In the genomic region with DNA sequence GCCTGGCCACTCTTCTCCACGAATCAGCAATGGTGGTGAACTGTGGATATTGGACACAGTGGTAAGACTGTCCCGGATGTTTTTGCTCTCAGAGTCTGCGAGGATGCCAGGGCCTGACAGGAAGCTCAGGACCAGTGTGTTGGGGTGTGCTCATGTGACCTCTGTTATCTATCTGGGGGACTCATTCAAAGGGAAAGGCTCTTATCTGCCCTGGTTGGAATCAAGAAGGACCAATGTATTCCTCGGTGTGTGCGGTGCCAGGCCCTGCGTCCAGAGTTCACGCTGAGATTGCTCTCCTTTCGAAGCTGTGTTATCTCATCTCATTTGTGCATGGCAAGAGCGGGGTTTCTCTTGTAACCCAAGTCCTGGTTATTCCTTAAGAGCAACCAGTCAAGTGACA, we compare ENCODE assay signal across 13 mouse cellular contexts. TPM values are rescaled to one million over a fixed set of nuclear protein-coding genes. Genes with fewer than 3 reads are reported as not detected.
"Had no signal": no experiment of that assay in that cellular context is flagged by ENCODE, and none has a peak within 500 bp of the region (broad histone marks: within the 10 kb centered on the region; RNA-seq: fewer than 3 reads in every experiment).

No protein-coding gene starts in this region.

- H3K4me2 ChIP-seq: liver, embryonic 13.5 days; lung, embryonic 14.5 days; midbrain, embryonic 13.5 days had no signal

- H3K36me3 ChIP-seq: liver, embryonic 13.5 days; midbrain, embryonic 13.5 days had no signal

- ATAC-seq: lung, postnatal 0 days; midbrain, embryonic 13.5 days; midbrain, embryonic 16.5 days had no signal

- H3K4me3 ChIP-seq: left cerebral cortex, adult 2 months; liver, embryonic 13.5 days; midbrain, embryonic 13.5 days; myocyte had no signal

- H3K9me3 ChIP-seq: liver, embryonic 13.5 days; midbrain, embryonic 13.5 days had no signal

- H3K27ac ChIP-seq: kidney, postnatal 0 days; left cerebral cortex, adult 2 months; liver, embryonic 13.5 days; macrophage; midbrain, embryonic 13.5 days had no signal

- H3K27me3 ChIP-seq: liver, embryonic 13.5 days; midbrain, embryonic 13.5 days had no signal

- DNase-seq: kidney, adult 9 months; kidney, postnatal 36 days; layer of hippocampus, postnatal 36 days; liver, embryonic 13.5 days; lung, embryonic 14.5 days; thymus, postnatal 25 days had no signal

- H3K4me1 ChIP-seq: midbrain, embryonic 13.5 days had no signal

- H3K9ac ChIP-seq: liver, embryonic 13.5 days; lung, embryonic 14.5 days; midbrain, embryonic 13.5 days had no signal

RNA-seq across cellular contexts. Expression of a gene that starts 39.6 kb away (rescaled TPM):
- polyA plus RNA-seq: macrophage had no signal

RNA-seq across cellular contexts. Expression of a gene that starts 47.1 kb away (rescaled TPM):
- polyA plus RNA-seq: macrophage; midbrain, embryonic 16.5 days; myocyte had no signal
